Mouse (Mus musculus) olfactory bulb, adult 2 months (tissue): ENCODE data around the gene Pth2.

Experiments used
- CTCF ChIP-seq: fragments of 200-500 bp; IDR thresholded peaks from 2 replicates; pipeline ENCODE4 v1.5.1; 2012; ENCODE audit warnings: low read depth, mild to moderate bottlenecking, low read length, moderate library complexity; ENCODE audit not compliant: insufficient read depth
- POLR2A ChIP-seq: fragments of 200-500 bp; IDR thresholded peaks from 2 replicates; pipeline ENCODE4 v1.6.1; 2012; ENCODE audit warnings: mild to moderate bottlenecking, low read depth, low read length, moderate library complexity; ENCODE audit not compliant: insufficient read depth

- TF ChIP-seq CTCF, result no peak
- TF ChIP-seq POLR2A, result no peak
These were observed 20.4 kb upstream of the Pth2 start for GRCm38 (mm10) chr7:45160316-45160800.
